Mouse (Mus musculus): ENCODE results near the gene Kat8.

Gene Kat8

DNA sequence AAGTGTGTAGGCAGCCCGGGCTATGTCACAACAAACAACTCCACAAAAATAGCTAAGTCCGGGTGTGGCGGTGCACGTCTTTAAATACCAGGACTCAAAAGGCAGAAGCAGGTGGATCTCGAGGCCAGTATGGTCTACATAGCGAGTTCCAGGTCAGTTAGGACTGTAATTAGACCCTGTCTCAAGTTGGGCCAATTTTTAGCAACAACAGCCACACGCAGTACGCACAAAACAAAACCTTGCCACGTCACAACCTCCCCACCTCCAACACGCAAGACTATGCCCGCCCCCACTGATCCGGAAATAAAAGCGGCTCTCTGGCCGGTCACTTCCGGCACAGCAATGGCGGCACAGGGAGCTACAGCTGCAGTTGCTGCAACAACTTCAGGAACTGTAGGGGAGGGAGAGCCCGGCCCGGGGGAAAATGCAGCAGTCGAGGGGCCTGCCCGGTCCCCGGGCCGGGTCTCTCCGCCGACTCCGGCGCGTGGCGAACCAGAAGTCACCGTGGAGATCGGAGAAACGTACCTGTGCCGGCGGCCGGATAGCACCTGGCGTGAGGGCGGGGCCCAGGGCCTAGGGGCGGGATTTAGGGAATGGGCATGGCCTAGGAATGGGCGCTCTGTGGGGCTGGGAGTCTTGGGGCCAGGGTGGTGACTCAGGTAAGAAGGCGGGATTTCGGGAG is at the start of gene Kat8:
TSS of gene Kat8 (plus strand) at position 327 of the 682 bp plus-strand sequence.
- H3K27me3 ChIP-seq (ENCODE audit: insufficient read depth, low read length): no peaks in the 10 kb centered on the region
- no peaks in the 10 kb centered on the region for H3K9me3 ChIP-seq (ENCODE audit: low read length)
- peaks cover 45% of the 10 kb centered on the region for H3K4me1 ChIP-seq (replicated peaks; ENCODE audit: low read depth, low read length)
- no peak for TF ChIP-seq POU5F1 (IDR thresholded peaks at IDR 0.05; ENCODE audit: borderline replicate concordance, low read length)
- no peak for TF ChIP-seq CTCF (conservative IDR thresholded peaks at IDR 0.05; ENCODE audit: low read length)
- no peak for TF ChIP-seq NANOG (IDR thresholded peaks at IDR 0.05; ENCODE audit: borderline replicate concordance, low read length)
- peaks cover 66% of the 10 kb centered on the region for H3K36me3 ChIP-seq (ENCODE audit: insufficient read depth, low read length)
- H3K4me3 ChIP-seq (replicated peaks; ENCODE audit: low read length): peak within 1 kb of the TSS; percentile 93

DNA sequence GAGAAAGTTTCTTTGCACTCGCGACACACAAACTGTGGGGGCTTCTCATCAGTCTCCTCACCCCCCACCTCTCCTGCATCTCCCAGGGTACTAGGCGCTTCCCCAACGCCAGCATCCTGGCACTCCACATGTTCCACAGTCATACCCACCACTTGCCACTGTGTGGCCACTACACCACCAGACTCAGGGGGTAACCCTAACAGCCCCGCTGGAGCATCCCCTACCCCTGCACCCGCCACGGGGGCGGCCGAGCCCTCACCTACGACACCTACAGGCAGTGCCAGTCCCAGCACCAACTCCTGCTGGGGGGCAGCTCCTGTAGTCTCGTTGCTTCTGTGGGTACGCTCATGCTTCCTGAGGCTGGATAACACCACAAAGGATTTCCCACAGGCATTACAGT is 45.9 kb upstream of the Kat8 start:
- TF ChIP-seq NANOG (IDR thresholded peaks at IDR 0.05; ENCODE audit: borderline replicate concordance, low read length) (no peak), POU5F1 (IDR thresholded peaks at IDR 0.05; ENCODE audit: borderline replicate concordance, low read length) (no peak), CTCF (conservative IDR thresholded peaks at IDR 0.05; ENCODE audit: low read length) (no peak)
- peaks cover 17% of the 10 kb centered on the region for H3K27me3 ChIP-seq (ENCODE audit: insufficient read depth, low read length)
- H3K36me3 ChIP-seq (ENCODE audit: insufficient read depth, low read length): peaks cover 41% of the 10 kb centered on the region
- peaks cover 48% of the 10 kb centered on the region for H3K4me1 ChIP-seq (replicated peaks; ENCODE audit: low read depth, low read length)
- H3K4me3 ChIP-seq (replicated peaks; ENCODE audit: low read length): peak overlapping the region; percentile 68
- no peaks in the 10 kb centered on the region for H3K9me3 ChIP-seq (ENCODE audit: low read length)

DNA sequence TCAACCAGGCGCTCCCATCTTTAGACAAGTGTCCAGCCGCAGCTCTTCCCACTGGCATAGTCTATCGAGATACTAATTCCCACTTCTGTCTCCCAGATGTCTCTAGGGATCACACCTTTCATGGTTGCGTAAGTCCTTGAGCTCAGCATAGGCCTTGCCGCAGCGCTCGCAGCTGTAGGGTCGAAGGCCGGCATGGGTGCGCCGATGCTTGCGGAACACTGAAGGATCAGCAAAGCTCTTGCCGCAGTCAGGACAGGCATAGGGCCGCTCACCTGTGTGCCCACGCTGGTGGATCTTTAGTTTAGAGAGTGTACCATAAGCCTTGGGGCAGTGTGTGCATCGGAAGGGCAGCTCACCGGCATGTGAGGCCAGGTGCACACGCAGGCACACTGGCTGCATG is 44.7 kb upstream of the Kat8 start:
- TF ChIP-seq POU5F1 (IDR thresholded peaks at IDR 0.05; ENCODE audit: borderline replicate concordance, low read length) (no peak), NANOG (IDR thresholded peaks at IDR 0.05; ENCODE audit: borderline replicate concordance, low read length) (no peak), CTCF (conservative IDR thresholded peaks at IDR 0.05; ENCODE audit: low read length) (no peak)
- peaks cover 17% of the 10 kb centered on the region for H3K27me3 ChIP-seq (ENCODE audit: insufficient read depth, low read length)
- peaks cover 48% of the 10 kb centered on the region for H3K36me3 ChIP-seq (ENCODE audit: insufficient read depth, low read length)
- H3K4me1 ChIP-seq (replicated peaks; ENCODE audit: low read depth, low read length): peaks cover 51% of the 10 kb centered on the region
- no peaks in the 10 kb centered on the region for H3K9me3 ChIP-seq (ENCODE audit: low read length)
- peak overlapping the region; percentile 68 for H3K4me3 ChIP-seq (replicated peaks; ENCODE audit: low read length)

DNA sequence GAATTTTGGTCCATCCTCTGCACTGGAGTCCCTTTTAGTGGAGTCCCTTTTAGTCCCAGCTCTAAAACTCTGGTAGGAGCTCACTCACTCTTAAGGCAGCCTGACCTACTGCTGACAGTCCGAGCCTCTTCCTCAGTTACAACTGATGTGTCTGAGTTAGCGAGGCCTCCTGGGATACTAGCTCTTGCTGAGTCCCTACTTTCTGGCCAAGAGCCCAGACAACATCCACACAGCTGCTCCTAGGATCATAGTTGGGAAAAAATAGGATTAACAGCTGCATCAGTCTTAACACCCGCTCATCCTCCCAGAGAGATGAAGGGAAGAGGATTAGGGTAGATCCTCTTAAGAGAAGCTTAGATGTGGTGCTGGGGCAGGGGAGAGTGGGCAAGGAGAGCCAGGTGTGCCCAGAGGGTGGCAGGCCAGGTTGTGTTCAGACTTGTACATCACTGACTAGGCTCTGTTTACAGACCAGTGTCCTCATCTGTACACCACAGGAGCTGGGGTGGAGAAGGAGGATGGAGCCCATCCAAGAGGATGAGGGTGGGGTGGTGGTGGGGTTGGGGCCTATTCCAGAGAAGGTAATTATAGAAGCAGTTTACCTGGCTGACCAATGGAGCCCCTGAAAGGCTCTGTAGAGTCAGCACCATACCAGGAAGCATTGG is 43.0 kb upstream of the Kat8 start:
- H3K9me3 ChIP-seq (ENCODE audit: low read length): no peaks in the 10 kb centered on the region
- peaks cover 63% of the 10 kb centered on the region for H3K36me3 ChIP-seq (ENCODE audit: insufficient read depth, low read length)
- H3K27me3 ChIP-seq (ENCODE audit: insufficient read depth, low read length): peaks cover 17% of the 10 kb centered on the region
- H3K4me1 ChIP-seq (replicated peaks; ENCODE audit: low read depth, low read length): peaks cover 61% of the 10 kb centered on the region
- H3K4me3 ChIP-seq (replicated peaks; ENCODE audit: low read length): no peak overlapping the region
- TF ChIP-seq NANOG (IDR thresholded peaks at IDR 0.05; ENCODE audit: borderline replicate concordance, low read length) (no peak), CTCF (conservative IDR thresholded peaks at IDR 0.05; ENCODE audit: low read length) (no peak), POU5F1 (IDR thresholded peaks at IDR 0.05; ENCODE audit: borderline replicate concordance, low read length) (no peak)

DNA sequence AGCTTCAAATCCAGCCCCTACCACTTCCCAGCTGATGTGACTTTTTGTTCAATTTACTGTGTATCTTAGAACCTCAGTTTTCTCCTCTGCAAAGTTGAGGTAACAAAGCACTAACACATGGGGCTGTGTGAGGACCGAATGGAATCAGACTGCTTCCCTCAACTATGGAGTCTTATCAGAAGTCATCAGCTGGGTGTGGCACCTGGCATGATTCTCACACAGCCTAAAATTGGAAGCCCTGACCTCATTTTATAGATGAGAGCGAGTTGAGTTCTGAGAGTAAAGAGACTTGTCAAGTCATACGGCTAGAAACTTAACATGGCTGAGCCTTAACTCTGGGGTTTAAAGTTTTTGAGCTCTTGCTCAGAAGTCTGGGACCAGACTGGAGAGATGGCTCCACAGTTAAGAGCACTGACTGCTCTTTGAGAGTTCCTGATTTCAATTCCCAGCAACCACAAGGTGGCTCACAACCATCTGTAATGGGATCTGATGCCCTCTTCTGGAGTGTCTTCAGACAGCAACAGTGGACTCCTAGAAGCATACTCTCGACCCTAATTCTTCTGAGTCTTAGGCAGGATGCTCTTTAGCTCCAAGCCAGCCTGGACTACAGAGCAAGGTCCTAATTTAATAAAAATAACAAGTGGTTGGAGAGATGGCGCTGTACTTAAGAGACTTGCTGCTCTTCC is 42.0 kb upstream of the Kat8 start:
- Histone ChIP-seq H3K36me3 (ENCODE audit: insufficient read depth, low read length) (peaks cover 66% of the 10 kb centered on the region), H3K27me3 (ENCODE audit: insufficient read depth, low read length) (peaks cover 17% of the 10 kb centered on the region), H3K4me3 (replicated peaks; ENCODE audit: low read length) (no peak overlapping the region), H3K4me1 (replicated peaks; ENCODE audit: low read depth, low read length) (peaks cover 71% of the 10 kb centered on the region), H3K9me3 (ENCODE audit: low read length) (no peaks in the 10 kb centered on the region)
- TF ChIP-seq CTCF (conservative IDR thresholded peaks at IDR 0.05; ENCODE audit: low read length): peak; percentile 40
- no peak for TF ChIP-seq NANOG (IDR thresholded peaks at IDR 0.05; ENCODE audit: borderline replicate concordance, low read length)

DNA sequence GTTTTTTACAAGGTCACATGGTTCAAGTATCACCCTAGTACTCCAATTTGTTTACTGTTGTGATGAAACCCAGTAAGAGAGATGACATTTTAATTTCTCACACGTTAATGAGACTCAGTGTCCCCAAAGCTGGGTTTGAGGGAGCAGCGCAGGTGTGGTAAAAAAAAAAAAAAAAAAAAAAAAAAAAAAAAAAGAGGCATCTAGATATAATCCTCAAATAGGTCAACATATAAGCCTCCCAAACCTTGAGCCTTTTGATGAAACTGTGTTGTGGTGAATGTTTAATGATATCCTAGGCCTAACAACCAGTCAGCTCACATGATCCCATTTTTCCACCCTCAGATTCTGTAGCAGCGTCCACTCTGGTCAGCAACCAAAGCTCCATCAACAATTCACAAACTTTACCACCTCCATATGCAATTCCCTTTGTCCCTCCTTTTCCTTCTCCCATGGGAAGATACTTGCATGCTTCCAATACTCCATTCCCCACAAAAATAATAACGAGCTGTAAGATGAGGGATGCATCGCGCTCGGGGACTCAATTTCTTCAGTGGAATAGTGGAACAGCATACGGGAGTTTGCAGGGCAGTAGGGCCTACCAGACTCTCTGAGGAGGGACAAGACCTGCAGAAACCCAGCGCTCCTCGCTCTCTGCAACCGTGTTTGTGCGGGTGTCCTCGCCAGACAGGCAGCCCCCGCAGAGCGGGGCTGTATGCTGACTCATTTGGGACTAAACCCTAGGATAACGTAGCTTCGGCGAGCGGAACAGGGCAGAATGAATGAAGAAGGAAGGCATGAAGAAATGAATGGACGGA is 37.3 kb upstream of the Kat8 start:
- no peaks in the 10 kb centered on the region for H3K9me3 ChIP-seq (ENCODE audit: low read length)
- peak overlapping the region; percentile 100 for H3K4me3 ChIP-seq (replicated peaks; ENCODE audit: low read length)
- TF ChIP-seq POU5F1 (IDR thresholded peaks at IDR 0.05; ENCODE audit: borderline replicate concordance, low read length) (no peak), CTCF (conservative IDR thresholded peaks at IDR 0.05; ENCODE audit: low read length) (no peak), NANOG (IDR thresholded peaks at IDR 0.05; ENCODE audit: borderline replicate concordance, low read length) (no peak)

GRCm38 (mm10) chr7:127875627-127876001 is 36.7 kb upstream of the Kat8 start:
- Histone ChIP-seq H3K36me3 (ENCODE audit: insufficient read depth, low read length) (peaks cover 60% of the 10 kb centered on the region), H3K9me3 (ENCODE audit: low read length) (no peaks in the 10 kb centered on the region), H3K27me3 (ENCODE audit: insufficient read depth, low read length) (no peaks in the 10 kb centered on the region), H3K4me1 (replicated peaks; ENCODE audit: low read depth, low read length) (peaks cover 70% of the 10 kb centered on the region), H3K4me3 (replicated peaks; ENCODE audit: low read length) (peak overlapping the region; percentile 100)
- TF ChIP-seq CTCF (conservative IDR thresholded peaks at IDR 0.05; ENCODE audit: low read length) (no peak), NANOG (IDR thresholded peaks at IDR 0.05; ENCODE audit: borderline replicate concordance, low read length) (no peak), POU5F1 (IDR thresholded peaks at IDR 0.05; ENCODE audit: borderline replicate concordance, low read length) (no peak)

More for the DNA sequence above, 37.3 kb upstream of the Kat8 start:
- Histone ChIP-seq H3K36me3 (ENCODE audit: insufficient read depth, low read length) (peaks cover 54% of the 10 kb centered on the region), H3K4me1 (replicated peaks; ENCODE audit: low read depth, low read length) (peaks cover 64% of the 10 kb centered on the region), H3K27me3 (ENCODE audit: insufficient read depth, low read length) (no peaks in the 10 kb centered on the region)

DNA sequence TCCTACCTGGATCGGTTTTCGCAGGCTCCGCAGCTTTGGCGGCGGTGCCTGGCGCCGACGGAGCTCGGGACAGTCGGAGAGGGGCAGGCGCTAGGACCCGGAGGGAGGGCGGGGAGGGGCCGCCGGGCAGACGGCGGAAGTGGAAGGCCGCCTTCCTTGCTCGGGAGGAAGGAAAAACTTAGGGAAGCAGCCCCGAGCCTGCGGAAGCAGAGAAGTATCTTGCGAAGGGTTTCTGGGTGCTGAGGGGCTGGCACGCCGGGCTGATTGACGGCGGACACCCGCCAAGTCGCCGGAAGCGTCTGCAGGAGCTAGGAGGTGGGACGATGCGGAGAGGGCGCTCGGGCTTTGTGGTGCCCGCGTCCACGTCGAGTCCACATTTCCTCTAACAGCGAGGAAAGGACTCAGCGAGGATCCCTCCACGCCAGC is 36.3 kb upstream of the Kat8 start, which contains the start of gene Zfp646:
TSS of gene Zfp646 (plus strand) at position 181 of the 426 bp plus-strand sequence.
- no peaks in the 10 kb centered on the region for H3K9me3 ChIP-seq (ENCODE audit: low read length)
- H3K4me1 ChIP-seq (replicated peaks; ENCODE audit: low read depth, low read length): peaks cover 75% of the 10 kb centered on the region
- peak within 1 kb of the TSS; percentile 100 for H3K4me3 ChIP-seq (replicated peaks; ENCODE audit: low read length)
- no peak for TF ChIP-seq NANOG (IDR thresholded peaks at IDR 0.05; ENCODE audit: borderline replicate concordance, low read length)
- TF ChIP-seq POU5F1 (IDR thresholded peaks at IDR 0.05; ENCODE audit: borderline replicate concordance, low read length): no peak
- no peak for TF ChIP-seq CTCF (conservative IDR thresholded peaks at IDR 0.05; ENCODE audit: low read length)
- H3K36me3 ChIP-seq (ENCODE audit: insufficient read depth, low read length): peaks cover 64% of the 10 kb centered on the region
- no peaks in the 10 kb centered on the region for H3K27me3 ChIP-seq (ENCODE audit: insufficient read depth, low read length)

Data from E14TG2a.4 (cell line).